Mouse (Mus musculus): Measurements from ENCODE around the gene Micall1. TPM values are rescaled to one million over a fixed set of nuclear protein-coding genes. Genes with fewer than 3 reads are reported as not detected.

Micall1 gene
- polyA plus RNA-seq, 1 experiment from 2014 or later, result 12.0 TPM

GRCm38 (mm10) chr15:79074446-79074845, 34.3 kb upstream of the Micall1 start:
- peaks cover 12% of the 10 kb centered on the region for H3K4me1 ChIP-seq
- H3K27ac ChIP-seq, result no peak overlapping the region
- no peaks in the 10 kb centered on the region for H3K27me3 ChIP-seq (replicated peaks)
- no peaks in the 10 kb centered on the region for H3K9me3 ChIP-seq
- H3K36me3 ChIP-seq, result peaks cover 31% of the 10 kb centered on the region
- H3K4me3 ChIP-seq, result peak overlapping the region; percentile 90
- H3K9ac ChIP-seq, result peak overlapping the region; percentile 80; the same call in 1 of the 2 replicates
- WGBS, result 42% methylated on average over 10 of the region's 10 CpGs
- no peak for ATAC-seq (ENCODE audit: low FRiP score, low read depth)
- peak overlapping the region; percentile 93 for H3K4me2 ChIP-seq (replicated peaks)

- Histone ChIP-seq H3K27ac (peak within 1 kb of the TSS; percentile 54; the same call in 1 of the 2 replicates), H3K36me3 (peaks cover 37% of the 10 kb centered on the region), H3K9ac (peak within 1 kb of the TSS; percentile 80), H3K4me3 (peak within 1 kb of the TSS; percentile 90), H3K27me3 (replicated peaks) (no peaks in the 10 kb centered on the region), H3K4me2 (replicated peaks) (peak within 1 kb of the TSS; percentile 93), H3K4me1 (peaks cover 12% of the 10 kb centered on the region), H3K9me3 (no peaks in the 10 kb centered on the region)
- ATAC-seq (ENCODE audit: low FRiP score, low read depth), result peak; percentile 76
- WGBS, result under 1% methylated on average over 49 of the region's 49 CpGs
These were observed 33.7 kb upstream of the Micall1 start, which contains the start of gene Eif3l for GRCm38 (mm10) chr15:79074913-79075532. TSS of gene Eif3l (plus strand) at chr15:79075179.

DNA sequence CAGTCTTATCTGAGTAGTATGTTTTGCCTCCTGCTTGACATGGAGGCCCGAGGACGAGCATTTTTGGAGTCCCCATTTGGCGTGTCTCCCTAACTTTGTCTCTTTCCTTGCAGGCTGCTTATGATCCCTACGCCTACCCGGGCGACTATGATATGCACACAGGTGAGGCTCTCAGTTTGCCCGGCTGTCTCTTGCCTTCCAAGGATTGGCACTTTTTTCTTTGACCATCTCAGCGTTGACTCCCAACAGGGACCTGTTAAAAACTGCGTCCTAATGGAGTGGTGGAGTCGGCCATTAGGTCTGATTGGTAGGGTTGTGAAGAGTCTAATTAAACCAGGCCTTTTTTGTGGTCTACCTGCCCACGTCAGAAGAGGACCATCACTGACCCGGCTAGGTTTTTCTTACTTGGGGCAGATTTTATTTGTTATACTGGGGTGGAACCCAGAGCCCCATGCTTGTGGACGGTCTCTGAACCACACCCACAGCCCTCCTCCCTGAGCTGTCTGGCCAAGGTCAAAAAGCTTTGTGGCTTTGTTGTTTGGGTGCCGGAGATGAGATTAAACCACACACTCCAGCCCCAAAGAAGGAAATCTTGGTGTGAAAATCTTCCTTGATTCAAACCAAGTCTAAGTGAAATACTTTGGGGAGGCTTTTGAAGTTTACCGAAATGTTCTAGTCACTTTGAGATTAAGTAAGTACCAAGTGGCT, 32.9 kb upstream of the Micall1 start:
- ATAC-seq (ENCODE audit: low FRiP score, low read depth), result no peak
- peak overlapping the region; percentile 93 for H3K4me2 ChIP-seq (replicated peaks)
- peaks cover 12% of the 10 kb centered on the region for H3K4me1 ChIP-seq
- no peak overlapping the region for H3K27ac ChIP-seq
- peak overlapping the region; percentile 80 for H3K9ac ChIP-seq
- peak overlapping the region; percentile 90 for H3K4me3 ChIP-seq
- 37% methylated on average over 15 of the region's 15 CpGs for WGBS
- no peaks in the 10 kb centered on the region for H3K9me3 ChIP-seq
- H3K36me3 ChIP-seq, result peaks cover 42% of the 10 kb centered on the region
- H3K27me3 ChIP-seq (replicated peaks), result no peaks in the 10 kb centered on the region

GRCm38 (mm10) chr15:79079567-79079966, 29.1 kb upstream of the Micall1 start:
- no peak overlapping the region for H3K27ac ChIP-seq
- no peak for ATAC-seq (ENCODE audit: low FRiP score, low read depth)
- H3K4me2 ChIP-seq (replicated peaks), result no peak overlapping the region
- no peak overlapping the region for H3K9ac ChIP-seq
- peaks cover 8% of the 10 kb centered on the region for H3K4me1 ChIP-seq
- H3K4me3 ChIP-seq, result no peak overlapping the region
- H3K9me3 ChIP-seq, result no peaks in the 10 kb centered on the region
- H3K27me3 ChIP-seq (replicated peaks), result no peaks in the 10 kb centered on the region
- 97% methylated on average over 7 of the region's 7 CpGs for WGBS
- peaks cover 79% of the 10 kb centered on the region for H3K36me3 ChIP-seq

DNA sequence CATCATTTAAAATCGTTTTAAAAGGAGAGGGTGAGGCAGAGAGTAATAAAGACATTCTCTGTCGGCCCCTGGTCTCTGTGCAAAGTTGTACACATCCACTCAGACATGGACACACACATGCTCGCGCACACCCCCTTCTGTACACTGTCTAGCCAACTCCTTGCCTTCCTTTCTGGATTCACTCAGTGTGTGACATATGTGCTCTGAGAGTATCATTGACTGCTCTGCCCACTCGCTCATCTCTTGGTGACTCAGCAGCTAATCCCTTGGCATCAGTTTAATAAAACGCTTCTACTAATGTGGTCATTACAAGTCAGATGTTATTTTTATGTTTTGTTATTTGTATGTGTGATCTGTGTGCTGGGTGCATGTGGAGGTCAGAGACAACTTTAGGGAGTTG, 16.4 kb upstream of the Micall1 start:
- WGBS, result 91% methylated on average over 6 of the region's 6 CpGs
- peaks cover 85% of the 10 kb centered on the region for H3K36me3 ChIP-seq
- no peaks in the 10 kb centered on the region for H3K9me3 ChIP-seq

GRCm38 (mm10) chr15:79093083-79093839, 15.4 kb upstream of the Micall1 start:
- Histone ChIP-seq H3K27me3 (replicated peaks) (no peaks in the 10 kb centered on the region), H3K27ac (no peak overlapping the region), H3K9ac (no peak overlapping the region), H3K4me2 (replicated peaks) (no peak overlapping the region), H3K36me3 (peaks cover 78% of the 10 kb centered on the region), H3K4me1 (no peaks in the 10 kb centered on the region; the same call in 1 of the 2 replicates), H3K4me3 (no peak overlapping the region), H3K9me3 (no peaks in the 10 kb centered on the region)
- ATAC-seq (ENCODE audit: low FRiP score, low read depth), result no peak
- WGBS, result 82% methylated on average over 7 of the region's 7 CpGs

More for the DNA sequence above, 16.4 kb upstream of the Micall1 start:
- Histone ChIP-seq H3K4me3 (no peak overlapping the region), H3K9ac (no peak overlapping the region), H3K4me1 (no peaks in the 10 kb centered on the region; the same call in 1 of the 2 replicates), H3K27ac (no peak overlapping the region), H3K4me2 (replicated peaks) (no peak overlapping the region), H3K27me3 (replicated peaks) (no peaks in the 10 kb centered on the region)
- ATAC-seq (ENCODE audit: low FRiP score, low read depth), result no peak

GRCm38 (mm10) chr15:79095483-79095882, 13.2 kb upstream of the Micall1 start:
- Histone ChIP-seq H3K4me2 (replicated peaks) (no peak overlapping the region), H3K4me3 (no peak overlapping the region), H3K27me3 (replicated peaks) (no peaks in the 10 kb centered on the region), H3K9ac (no peak overlapping the region), H3K36me3 (peaks cover 58% of the 10 kb centered on the region), H3K9me3 (no peaks in the 10 kb centered on the region), H3K4me1 (no peaks in the 10 kb centered on the region; the same call in 1 of the 2 replicates), H3K27ac (no peak overlapping the region)
- no peak for ATAC-seq (ENCODE audit: low FRiP score, low read depth)
- 83% methylated on average over 5 of the region's 5 CpGs for WGBS

DNA sequence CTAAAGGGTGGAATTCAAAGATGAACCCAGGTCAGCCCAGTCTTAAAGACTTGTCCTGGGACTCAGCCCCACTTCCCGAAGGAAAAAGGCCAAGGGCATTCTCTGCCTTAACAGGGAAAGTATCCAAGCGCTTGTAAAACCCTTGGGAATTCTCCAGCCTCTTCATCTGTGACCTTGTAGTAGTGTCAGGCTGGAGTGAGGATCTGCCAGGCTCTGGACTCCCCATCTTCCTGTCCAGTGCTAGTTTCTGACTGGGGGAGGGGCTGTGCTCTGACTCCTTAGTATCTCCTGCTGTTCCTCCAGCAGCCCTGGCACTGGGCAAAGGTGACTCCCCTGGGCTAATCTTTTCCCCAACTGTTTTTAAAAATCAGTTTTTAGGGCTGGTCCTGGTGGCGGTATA, 12.1 kb upstream of the Micall1 start:
- H3K9ac ChIP-seq, result no peak overlapping the region
- no peaks in the 10 kb centered on the region for H3K27me3 ChIP-seq (replicated peaks)
- no peak overlapping the region for H3K4me3 ChIP-seq
- no peak for ATAC-seq (ENCODE audit: low FRiP score, low read depth)
- H3K27ac ChIP-seq, result no peak overlapping the region
- peaks cover 47% of the 10 kb centered on the region for H3K36me3 ChIP-seq
- no peaks in the 10 kb centered on the region for H3K9me3 ChIP-seq
- H3K4me1 ChIP-seq, result no peaks in the 10 kb centered on the region; the same call in 1 of the 2 replicates
- no peak overlapping the region for H3K4me2 ChIP-seq (replicated peaks)
- WGBS, result 78% methylated on average over 3 of the region's 3 CpGs

- no peak overlapping the region for H3K27ac ChIP-seq
- H3K27me3 ChIP-seq (replicated peaks), result no peaks in the 10 kb centered on the region
- no peaks in the 10 kb centered on the region for H3K9me3 ChIP-seq
These were observed 11.6 kb upstream of the Micall1 start for GRCm38 (mm10) chr15:79097135-79097534.

GRCm38 (mm10) chr15:79097611-79098025, 11.1 kb upstream of the Micall1 start:
- Histone ChIP-seq H3K4me3 (no peak overlapping the region), H3K27me3 (replicated peaks) (no peaks in the 10 kb centered on the region), H3K4me1 (no peaks in the 10 kb centered on the region; the same call in 1 of the 2 replicates), H3K27ac (no peak overlapping the region), H3K36me3 (peaks cover 38% of the 10 kb centered on the region), H3K9me3 (no peaks in the 10 kb centered on the region), H3K9ac (no peak overlapping the region), H3K4me2 (replicated peaks) (no peak overlapping the region)
- ATAC-seq (ENCODE audit: low FRiP score, low read depth), result no peak
- WGBS, result 53% methylated on average over 6 of the region's 6 CpGs

More at GRCm38 (mm10) chr15:79097135-79097534, 11.6 kb upstream of the Micall1 start:
- ATAC-seq (ENCODE audit: low FRiP score, low read depth), result no peak
- H3K9ac ChIP-seq, result no peak overlapping the region
- 42% methylated on average over 2 of the region's 2 CpGs for WGBS
- H3K36me3 ChIP-seq, result peaks cover 43% of the 10 kb centered on the region
- no peak overlapping the region for H3K4me2 ChIP-seq (replicated peaks)
- no peaks in the 10 kb centered on the region; the same call in 1 of the 2 replicates for H3K4me1 ChIP-seq
- no peak overlapping the region for H3K4me3 ChIP-seq

- Histone ChIP-seq H3K36me3 (peaks cover 32% of the 10 kb centered on the region), H3K9me3 (no peaks in the 10 kb centered on the region), H3K4me1 (no peaks in the 10 kb centered on the region; the same call in 1 of the 2 replicates), H3K27ac (no peak overlapping the region), H3K4me3 (no peak overlapping the region), H3K4me2 (replicated peaks) (no peak overlapping the region), H3K27me3 (replicated peaks) (no peaks in the 10 kb centered on the region), H3K9ac (no peak overlapping the region)
- 58% methylated on average over 5 of the region's 5 CpGs for WGBS
- no peak for ATAC-seq (ENCODE audit: low FRiP score, low read depth)
These were observed 10.5 kb upstream of the Micall1 start for GRCm38 (mm10) chr15:79098220-79098619.

- H3K9me3 ChIP-seq, result no peaks in the 10 kb centered on the region
- H3K4me2 ChIP-seq (replicated peaks), result no peak overlapping the region
- 52% methylated on average over 7 of the region's 7 CpGs for WGBS
- no peak overlapping the region for H3K9ac ChIP-seq
- H3K4me3 ChIP-seq, result no peak overlapping the region
- peaks cover 26% of the 10 kb centered on the region for H3K36me3 ChIP-seq
- H3K27me3 ChIP-seq (replicated peaks), result no peaks in the 10 kb centered on the region
- H3K27ac ChIP-seq, result no peak overlapping the region
- ATAC-seq (ENCODE audit: low FRiP score, low read depth), result no peak
- H3K4me1 ChIP-seq, result no peaks in the 10 kb centered on the region; the same call in 1 of the 2 replicates
These were observed 9.8 kb upstream of the Micall1 start for GRCm38 (mm10) chr15:79098868-79099267.
